Mouse (Mus musculus) forebrain, embryonic 14.5 days (tissue): ENCODE data around the gene Podxl2. TPM values are rescaled to one million over a fixed set of nuclear protein-coding genes. Genes with fewer than 3 reads are reported as not detected.
A peak's percentile ranks its signal among the peaks of the same experiment; 100 is the strongest.

Experiments
- ATAC-seq: fragments of 200-750 bp; cut with Nextera tagmentation; 2 replicates; pipeline ENCODE4 v1.8.0; 2017; ENCODE audit warnings: mild to moderate bottlenecking, moderate library complexity
- DNase-seq: peaks from one replicate; pipeline ENCODE4 v3.0.0-alpha.2; 2015; ENCODE audit warnings: low spot score
- H3K27ac ChIP-seq: fragments of 300-500 bp; sonication (generic); 2 replicates; pipeline ENCODE4 v1.5.1; 2014; ENCODE audit warnings: low read depth, mild to moderate bottlenecking, control low read depth, low read length, moderate library complexity
- H3K27me3 ChIP-seq: fragments of 300-500 bp; sonication (generic); replicated peaks from 2 replicates; pipeline ENCODE4 v1.6.1; 2014; ENCODE audit warnings: low read length, control low read depth, mixed read lengths; ENCODE audit not compliant: control insufficient read depth, insufficient read depth
- H3K36me3 ChIP-seq: fragments of 300-500 bp; sonication (generic); 2 replicates; pipeline ENCODE4 v1.6.1; 2014; ENCODE audit warnings: low read length, control low read depth; ENCODE audit not compliant: control insufficient read depth, insufficient read depth
- H3K4me1 ChIP-seq: fragments of 300-500 bp; sonication (generic); 2 replicates; pipeline ENCODE4 v1.6.1; 2014; ENCODE audit warnings: antibody characterized with exemption, low read length, control low read depth; ENCODE audit not compliant: control insufficient read depth, insufficient read depth
- H3K4me2 ChIP-seq: fragments of 300-500 bp; sonication (generic); 2 replicates; pipeline ENCODE4 v1.6.1; 2014; ENCODE audit warnings: mild to moderate bottlenecking, control low read depth, low read length
- H3K4me3 ChIP-seq: fragments of 300-500 bp; sonication (generic); 2 replicates; pipeline ENCODE4 v1.5.1; 2014; ENCODE audit warnings: low read depth, low read length, control low read depth
- H3K9ac ChIP-seq: fragments of 300-500 bp; sonication (generic); 2 replicates; pipeline ENCODE4 v1.6.1; 2014; ENCODE audit warnings: mild to moderate bottlenecking, low read length, control low read depth, moderate library complexity
- H3K9me3 ChIP-seq: fragments of 300-500 bp; sonication (generic); replicated peaks from 2 replicates; pipeline ENCODE4 v1.6.1; 2016; ENCODE audit warnings: low read length, control low read depth, mixed read lengths; ENCODE audit not compliant: control insufficient read depth
- WGBS: fragments of 180-500 bp; shearing (Covaris S2); extraction: QIAGEN DNeasy Blood & Tissue Kit; methylation state at CpG from one replicate; pipeline ENCODE4 v1.1.7; 2014; 5-methylcytosine and 5-hydroxymethylcytosine counted together
- polyA plus RNA-seq: library from polyadenylated mRNA; unstranded; fragments of >200 nt; fragmentation: Nextera tagmentation; extraction: Ambion mirVana; gene quantifications from 2 replicates; pipeline ENCODE4 v1.2.1, GENCODE M21; 2014

Podxl2 gene
- polyA plus RNA-seq, 1 experiment from 2014 or later = 334 TPM

DNA sequence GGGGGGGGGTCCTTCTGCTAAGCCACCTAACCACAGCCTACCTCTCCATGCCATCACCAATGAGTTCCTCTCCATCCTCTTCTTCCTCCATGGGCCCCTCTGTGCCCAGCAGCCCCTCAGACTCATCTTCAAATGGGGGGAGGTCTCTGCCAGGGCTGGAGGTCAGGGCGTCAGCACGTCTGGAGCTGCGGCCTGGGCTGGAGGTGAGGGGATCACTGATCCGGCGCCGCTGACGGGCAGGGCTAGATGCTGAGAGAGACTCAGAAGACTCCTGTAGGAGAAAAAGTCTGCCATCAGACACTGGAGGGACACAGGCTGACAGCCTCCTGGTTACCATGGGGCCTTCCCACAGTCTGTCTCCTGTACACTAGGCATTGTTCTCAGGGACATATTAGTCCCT, 22.4 kb upstream of the Podxl2 start:
- DNase-seq (no peak), ATAC-seq (no peak)
- peak overlapping the region; percentile 91 for H3K4me2 ChIP-seq
- peak overlapping the region; percentile 1; the same call in 1 of the 2 replicates for H3K9ac ChIP-seq
- 74% methylated on average over 7 of the region's 7 CpGs for WGBS
- peaks cover 23% of the 10 kb centered on the region for H3K36me3 ChIP-seq
- H3K27me3 ChIP-seq = no peaks in the 10 kb centered on the region
- H3K4me1 ChIP-seq = peaks cover 13% of the 10 kb centered on the region
- peak overlapping the region; percentile 60 for H3K4me3 ChIP-seq
- no peaks in the 10 kb centered on the region for H3K9me3 ChIP-seq
- no peak overlapping the region for H3K27ac ChIP-seq

DNA sequence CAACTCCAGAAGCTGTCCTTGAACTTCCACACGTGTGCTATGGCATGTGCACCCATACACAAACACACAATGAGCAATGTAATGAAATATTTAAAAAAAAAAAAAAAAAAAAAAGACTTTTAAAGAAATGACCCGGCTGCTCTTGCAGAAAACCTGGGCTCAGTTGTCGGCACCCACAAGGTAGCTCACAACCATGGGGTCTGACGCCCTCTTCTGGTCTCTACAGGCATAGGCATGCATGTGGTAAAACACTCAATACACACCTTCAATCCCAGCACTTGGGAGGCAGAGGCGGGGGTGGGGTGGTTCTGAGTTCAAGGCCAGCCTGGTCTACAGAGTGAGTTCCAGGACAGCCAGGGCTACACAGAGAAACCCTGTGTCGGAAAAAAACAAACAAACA, 21.1 kb upstream of the Podxl2 start:
- ATAC-seq (no peak), DNase-seq (no peak)
- Histone ChIP-seq H3K36me3 (peaks cover 36% of the 10 kb centered on the region), H3K27me3 (no peaks in the 10 kb centered on the region), H3K4me2 (no peak overlapping the region; the same call in 1 of the 2 replicates), H3K4me1 (peaks cover 8% of the 10 kb centered on the region), H3K4me3 (no peak overlapping the region), H3K9me3 (no peaks in the 10 kb centered on the region), H3K9ac (no peak overlapping the region), H3K27ac (no peak overlapping the region)
- WGBS = 89% methylated on average over 6 of the region's 6 CpGs

DNA sequence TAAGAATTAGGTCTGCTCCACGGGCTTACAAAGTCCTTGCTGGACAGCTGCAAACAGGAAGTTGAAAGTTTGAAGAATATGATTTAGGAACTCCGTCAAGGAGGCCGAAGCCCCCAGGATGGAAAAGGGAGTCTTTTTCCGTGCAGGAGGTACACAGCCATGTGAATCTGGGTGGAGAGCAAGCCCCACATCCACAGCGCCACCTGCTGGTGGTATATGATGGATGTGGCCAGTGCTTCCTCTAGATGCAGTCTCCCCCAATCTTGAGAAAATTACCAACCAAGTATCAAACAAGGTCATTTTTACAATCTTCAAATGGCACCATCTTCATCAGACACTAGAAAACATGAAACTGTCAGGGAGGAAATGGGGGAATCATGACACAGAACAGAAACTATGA, 18.7 kb upstream of the Podxl2 start:
- Histone ChIP-seq H3K9me3 (no peaks in the 10 kb centered on the region), H3K27ac (no peak overlapping the region), H3K9ac (no peak overlapping the region), H3K4me1 (peaks cover 8% of the 10 kb centered on the region), H3K36me3 (peaks cover 53% of the 10 kb centered on the region), H3K4me3 (no peak overlapping the region), H3K4me2 (no peak overlapping the region), H3K27me3 (no peaks in the 10 kb centered on the region)
- ATAC-seq = no peak
- peak; percentile 75 for DNase-seq
- WGBS = 62% methylated on average over 5 of the region's 5 CpGs

DNA sequence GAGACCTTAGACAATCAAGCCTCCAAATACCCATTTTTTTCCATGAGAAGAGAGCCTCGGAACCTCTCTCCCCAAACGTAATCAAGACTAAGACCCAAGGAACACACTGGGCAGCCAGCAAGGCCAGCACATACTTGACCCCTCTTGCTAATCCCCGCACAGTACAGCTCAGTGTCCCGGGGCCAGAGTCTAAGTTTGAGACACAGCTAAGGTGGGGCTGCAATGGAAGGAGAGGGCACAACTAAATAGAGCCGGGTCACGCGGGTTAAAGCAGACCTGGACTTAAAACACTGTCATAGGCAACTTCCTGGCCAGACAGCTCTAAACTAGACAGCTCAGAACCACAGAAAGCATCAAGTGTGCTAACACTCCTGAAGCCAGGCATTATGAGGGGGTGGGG, 16.0 kb upstream of the Podxl2 start:
- Histone ChIP-seq H3K27me3 (no peaks in the 10 kb centered on the region), H3K4me1 (no peaks in the 10 kb centered on the region), H3K9ac (no peak overlapping the region), H3K9me3 (no peaks in the 10 kb centered on the region), H3K27ac (no peak overlapping the region), H3K36me3 (peaks cover 76% of the 10 kb centered on the region), H3K4me3 (no peak overlapping the region), H3K4me2 (no peak overlapping the region)
- DNase-seq (no peak), ATAC-seq (no peak)
- WGBS = 87% methylated on average over 7 of the region's 7 CpGs

DNA sequence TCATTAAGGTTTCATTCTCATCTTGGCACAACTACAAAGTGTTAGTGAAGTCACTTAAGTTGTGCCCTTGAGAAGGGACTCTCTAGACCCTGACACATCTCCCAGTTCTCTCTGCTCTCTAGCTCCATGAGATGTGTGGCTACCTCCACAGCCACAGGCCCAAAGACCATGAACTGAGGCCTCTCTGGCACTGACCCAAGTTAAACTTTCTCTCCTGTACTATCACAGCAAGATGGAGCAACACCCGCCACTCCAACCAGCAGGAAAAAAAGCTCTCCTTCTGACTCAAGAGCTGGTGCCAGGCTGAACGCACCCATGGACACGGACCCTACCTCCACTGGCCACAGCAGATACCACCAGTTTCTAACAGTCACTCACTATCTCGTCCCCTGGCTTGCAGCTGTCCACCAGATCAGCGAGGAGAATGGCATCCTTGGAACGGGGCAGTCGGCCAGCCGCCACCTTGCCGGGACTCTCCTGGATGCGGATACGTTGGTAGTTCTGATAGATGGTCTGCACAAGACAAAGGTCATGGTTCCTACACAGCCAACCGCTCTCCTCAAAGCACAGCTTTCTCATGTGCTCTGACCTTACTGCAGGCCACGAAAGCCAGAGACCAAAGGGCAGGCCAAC, 14.7 kb upstream of the Podxl2 start:
- H3K27me3 ChIP-seq = no peaks in the 10 kb centered on the region
- no peak overlapping the region for H3K9ac ChIP-seq
- peaks cover 80% of the 10 kb centered on the region for H3K36me3 ChIP-seq
- WGBS = 94% methylated on average over 13 of the region's 13 CpGs
- ATAC-seq (no peak), DNase-seq (no peak)
- H3K4me1 ChIP-seq = no peaks in the 10 kb centered on the region
- H3K9me3 ChIP-seq = no peaks in the 10 kb centered on the region
- H3K27ac ChIP-seq = no peak overlapping the region
- no peak overlapping the region for H3K4me3 ChIP-seq
- no peak overlapping the region for H3K4me2 ChIP-seq

DNA sequence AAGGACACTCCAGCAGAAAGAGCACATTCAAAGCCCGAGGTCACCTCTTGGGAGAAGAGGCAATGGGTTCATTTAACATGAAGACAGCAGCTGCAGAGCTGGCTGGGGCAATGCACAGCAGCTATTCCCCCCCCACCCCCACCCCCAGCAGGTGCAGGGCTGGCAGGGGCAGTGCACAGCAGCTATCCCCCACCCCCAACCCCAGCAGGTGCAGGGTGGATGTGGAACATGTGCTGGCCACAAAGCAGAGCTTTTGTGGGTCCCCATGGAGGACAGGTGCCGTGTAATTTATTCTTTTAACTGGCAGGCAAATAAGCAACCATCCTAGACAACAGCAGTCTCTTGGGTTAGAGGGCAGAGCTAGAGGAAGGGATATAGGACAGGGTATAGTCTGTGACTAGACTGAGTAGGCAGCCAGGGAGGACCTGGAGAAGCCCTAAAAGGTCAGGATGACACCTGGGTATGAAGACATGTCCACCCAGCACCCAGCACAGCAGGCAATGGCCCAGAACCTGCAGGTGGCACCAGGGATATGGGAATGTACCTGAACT, 11.6 kb upstream of the Podxl2 start:
- 59% methylated on average over 2 of the region's 2 CpGs for WGBS
- no peak for DNase-seq
- Histone ChIP-seq H3K4me3 (no peak overlapping the region), H3K9ac (peak overlapping the region; percentile 8; the same call in 1 of the 2 replicates), H3K36me3 (peaks cover 78% of the 10 kb centered on the region), H3K9me3 (no peaks in the 10 kb centered on the region), H3K4me2 (no peak overlapping the region), H3K27me3 (no peaks in the 10 kb centered on the region), H3K27ac (peak overlapping the region; percentile 5; the same call in 1 of the 2 replicates), H3K4me1 (0 out of 2 replicates have a peak, but pooled peaks cover 2% of the 10 kb centered on the region)
- ATAC-seq = peak; percentile 64

DNA sequence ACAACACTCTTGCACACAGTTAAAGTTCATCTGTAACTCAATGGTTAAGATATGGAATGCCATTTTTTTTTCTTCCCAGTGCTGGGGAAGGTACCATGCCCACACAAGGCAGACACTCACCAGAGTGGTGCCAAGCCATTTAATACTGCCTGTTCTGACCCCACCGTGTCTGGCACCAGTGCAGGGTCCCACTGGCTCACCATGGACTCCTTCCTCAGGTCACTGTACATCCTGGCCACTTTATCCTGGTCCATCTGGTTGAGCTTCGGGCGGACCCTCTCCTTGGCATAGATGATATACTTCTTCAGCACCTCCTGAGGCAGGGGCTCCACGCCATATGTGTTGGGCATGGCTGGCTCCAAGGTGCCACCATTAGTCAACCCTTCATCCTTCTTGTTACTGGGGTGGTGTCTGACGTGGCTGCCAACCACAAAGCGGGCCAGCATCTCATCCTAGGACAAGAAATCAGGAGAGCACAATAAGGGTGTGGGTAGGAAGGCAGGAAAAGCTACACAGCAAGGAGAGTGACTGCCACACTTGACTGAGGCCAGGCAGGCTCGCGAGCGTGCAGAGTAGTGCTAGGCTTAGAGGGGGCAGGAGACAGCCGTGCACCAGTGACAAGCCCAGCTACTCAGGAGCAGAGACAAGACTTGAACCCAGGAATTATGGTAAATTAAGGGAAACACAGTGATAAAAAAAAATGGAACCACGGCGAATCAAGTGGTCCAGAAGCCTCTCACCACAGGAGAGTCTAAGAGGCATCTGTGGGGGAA, 11.0 kb upstream of the Podxl2 start:
- H3K4me2 ChIP-seq = no peak overlapping the region
- H3K27me3 ChIP-seq = no peaks in the 10 kb centered on the region
- no peak overlapping the region for H3K9ac ChIP-seq
- no peak for ATAC-seq
- H3K4me1 ChIP-seq = 0 out of 2 replicates have a peak, but pooled peaks cover 2% of the 10 kb centered on the region
- H3K36me3 ChIP-seq = peaks cover 72% of the 10 kb centered on the region
- H3K4me3 ChIP-seq = no peak overlapping the region
- no peaks in the 10 kb centered on the region for H3K9me3 ChIP-seq
- WGBS = 91% methylated on average over 12 of the region's 12 CpGs
- 0 out of 2 replicates have a peak overlapping the region, but pooled peaks have one; percentile 5 for H3K27ac ChIP-seq
- no peak for DNase-seq

DNA sequence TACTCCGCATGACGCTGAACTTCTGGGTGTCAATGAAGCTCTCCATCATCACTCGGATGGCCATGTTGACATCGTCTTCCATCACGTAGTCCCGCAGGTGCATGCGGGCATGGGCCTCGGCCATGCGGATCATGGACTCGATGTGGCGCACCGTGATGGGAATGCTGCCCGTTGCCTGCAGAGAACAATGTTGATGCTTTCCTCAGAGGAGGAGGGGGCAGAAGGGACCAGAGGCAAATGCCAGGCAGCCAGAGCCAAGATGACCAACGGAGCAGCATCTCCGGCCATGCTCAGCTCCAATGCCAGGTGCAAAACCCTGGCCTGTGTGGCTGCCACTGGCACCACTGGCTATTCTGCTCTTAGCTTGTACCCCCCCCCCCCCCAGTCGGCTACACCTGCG, 9.8 kb upstream of the Podxl2 start:
- ATAC-seq (no peak), DNase-seq (no peak)
- Histone ChIP-seq H3K4me3 (no peak overlapping the region), H3K9me3 (no peaks in the 10 kb centered on the region), H3K4me1 (0 out of 2 replicates have a peak, but pooled peaks cover 2% of the 10 kb centered on the region), H3K27me3 (no peaks in the 10 kb centered on the region), H3K9ac (no peak overlapping the region), H3K27ac (no peak overlapping the region), H3K36me3 (peaks cover 67% of the 10 kb centered on the region), H3K4me2 (no peak overlapping the region)
- 98% methylated on average over 17 of the region's 17 CpGs for WGBS

DNA sequence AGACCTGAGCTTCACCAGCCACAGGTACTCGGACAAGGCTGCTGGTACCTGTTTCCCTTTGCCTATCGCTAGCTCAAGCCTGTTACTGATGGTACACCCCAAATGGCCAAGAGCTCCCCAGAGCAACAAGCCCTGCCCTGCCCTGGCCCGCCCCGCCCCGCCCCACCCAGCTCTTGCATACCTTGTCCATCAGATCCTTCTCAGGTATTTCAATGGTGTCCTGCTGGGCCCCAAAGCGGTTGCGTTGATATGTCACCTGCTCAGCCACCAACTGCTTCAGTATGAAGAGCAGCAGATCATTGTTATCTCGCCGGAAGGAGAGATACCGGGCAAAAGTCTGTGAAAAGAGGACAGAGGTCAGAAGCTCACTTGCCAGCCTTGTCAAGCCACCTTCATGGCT, 9.4 kb upstream of the Podxl2 start:
- Histone ChIP-seq H3K4me3 (no peak overlapping the region), H3K4me2 (no peak overlapping the region), H3K9ac (no peak overlapping the region), H3K36me3 (peaks cover 63% of the 10 kb centered on the region), H3K27me3 (no peaks in the 10 kb centered on the region), H3K4me1 (0 out of 2 replicates have a peak, but pooled peaks cover 2% of the 10 kb centered on the region), H3K27ac (no peak overlapping the region), H3K9me3 (no peaks in the 10 kb centered on the region)
- DNase-seq = no peak
- WGBS = 98% methylated on average over 10 of the region's 10 CpGs
- ATAC-seq = no peak
